In the genomic region with DNA sequence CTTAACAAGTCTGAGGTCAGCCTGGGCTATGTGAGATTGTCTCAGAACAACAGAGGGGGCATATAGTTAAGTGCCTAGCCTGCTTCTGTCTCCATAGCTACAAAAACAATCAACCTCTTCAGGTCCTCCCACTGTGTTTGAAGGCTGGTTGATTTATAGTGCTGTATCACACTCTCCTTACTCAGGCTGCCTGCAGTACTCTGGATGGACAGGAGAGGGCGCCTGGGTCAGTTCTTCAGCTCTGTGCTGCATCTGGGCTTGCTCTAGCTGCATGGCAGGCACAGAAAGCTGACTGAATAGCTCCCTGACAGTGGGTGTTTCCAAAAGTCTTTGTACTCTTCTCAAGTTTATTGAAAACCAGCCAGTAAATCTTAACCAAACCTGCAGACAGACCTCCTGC, we compare ENCODE assay signal across 7 mouse cellular contexts. TPM values are rescaled to one million over a fixed set of nuclear protein-coding genes. Genes with fewer than 3 reads are reported as not detected.
DNase-seq lines count a peak whose midpoint lies in the region; ATAC-seq lines count a peak whose summit lies in the region.

No protein-coding gene starts in this region.

- H3K27me3 ChIP-seq in intestine, embryonic 16.5 days (replicated peaks; ENCODE audit: control insufficient read depth, insufficient read depth, low read length): no peaks in the 10 kb centered on the region
- no peaks in the 10 kb centered on the region for H3K27me3 ChIP-seq in midbrain, embryonic 11.5 days (ENCODE audit: control insufficient read depth, insufficient read depth, low read length)

- H3K36me3 ChIP-seq in intestine, embryonic 16.5 days (ENCODE audit: control insufficient read depth, insufficient read depth, low read length): no peaks in the 10 kb centered on the region
- no peaks in the 10 kb centered on the region for H3K36me3 ChIP-seq in midbrain, embryonic 11.5 days (ENCODE audit: control insufficient read depth, insufficient read depth, low read length)

- no peak overlapping the region for H3K9ac ChIP-seq in intestine, embryonic 16.5 days (ENCODE audit: low read depth, low read length)
- H3K9ac ChIP-seq in midbrain, embryonic 11.5 days (ENCODE audit: low read length): no peak overlapping the region

- peaks cover 31% of the 10 kb centered on the region for H3K4me1 ChIP-seq in intestine, embryonic 16.5 days (ENCODE audit: control insufficient read depth, insufficient read depth, low read length)
- H3K4me1 ChIP-seq in midbrain, embryonic 11.5 days (ENCODE audit: control insufficient read depth, insufficient read depth, low read length): no peaks in the 10 kb centered on the region

- intact Hi-C loops in left cerebral cortex, postnatal 25 days (cut with DNase I): loop anchor here (2.0 kb wide), 3 partner anchors 43 to 103 kb away; a partner anchor contains a TSS

- no peak overlapping the region for H3K4me3 ChIP-seq in intestine, embryonic 16.5 days (ENCODE audit: low read length)
- H3K4me3 ChIP-seq in midbrain, embryonic 11.5 days (ENCODE audit: low read depth, low read length): no peak overlapping the region

- ATAC-seq in intestine, embryonic 16.5 days: peak; percentile 87
- peak; percentile 89 for ATAC-seq in midbrain, embryonic 11.5 days (ENCODE audit: low FRiP score)

- H3K4me2 ChIP-seq in intestine, embryonic 16.5 days (ENCODE audit: low read depth, low read length): no peak overlapping the region
- no peak overlapping the region for H3K4me2 ChIP-seq in midbrain, embryonic 11.5 days

- peak overlapping the region; percentile 62 for H3K27ac ChIP-seq in intestine, embryonic 16.5 days (ENCODE audit: low read length)
- no peak overlapping the region for H3K27ac ChIP-seq in midbrain, embryonic 11.5 days (ENCODE audit: low read depth, low read length)

- H3K9me3 ChIP-seq in intestine, embryonic 16.5 days (ENCODE audit: control insufficient read depth, low read length): no peaks in the 10 kb centered on the region
- H3K9me3 ChIP-seq in midbrain, embryonic 11.5 days (ENCODE audit: control insufficient read depth, low read length): no peaks in the 10 kb centered on the region

- peak; percentile 83 for DNase-seq in adrenal gland, adult 8-10 months
- DNase-seq in embryo, embryonic 9.5 days (ENCODE audit: extremely low spot score): peak; percentile 90
- peak; percentile 79 to 86 for DNase-seq in gastrocnemius, postnatal 4 days (ENCODE audit: low spot score in 2 of 2)
- DNase-seq in left cerebral cortex, postnatal 25 days (ENCODE audit: low spot score in 2 of 2): peak; percentile 91 to 96
- DNase-seq in midbrain, embryonic 11.5 days (ENCODE audit: low spot score, missing footprints): peak; percentile 98
- peak; percentile 92 for DNase-seq in skeletal muscle tissue, adult 2 months (ENCODE audit: low read depth, low spot score)

- 0% methylated on average over 1 of the region's 1 CpGs for WGBS in intestine, embryonic 16.5 days
- 7% methylated on average over 1 of the region's 1 CpGs for WGBS in midbrain, embryonic 11.5 days

RNA-seq across cellular contexts. Expression of a gene that starts 11.3 kb away (rescaled TPM):
- 10 to 100 TPM; 32.4 to 41.5 (median 33.7) TPM for total RNA-seq in adrenal gland, adult 8-10 months (2022)
- total RNA-seq in gastrocnemius, postnatal 4 days (2021): 10 to 100 TPM; 30.7 to 31.3 TPM
- 40.6 and 40.9 TPM in 2 replicates for polyA plus RNA-seq in intestine, embryonic 16.5 days (2015; fragmentation: Nextera tagmentation; extraction: Ambion mirVana)
- total RNA-seq in left cerebral cortex, postnatal 25 days (2021): 10 to 100 TPM; 46.6 to 47.3 TPM
- 42.4 and 44.0 TPM in 2 replicates for polyA plus RNA-seq in midbrain, embryonic 11.5 days (2014; fragmentation: Nextera tagmentation; extraction: Ambion mirVana)

RNA-seq across cellular contexts. Expression of a gene that starts 27.1 kb away (rescaled TPM):
- 10 to 100 TPM in 2 of 4 experiments, 1 to 10 TPM in 2; 5.7 to 15.2 (median 8.2) TPM for total RNA-seq in adrenal gland, adult 8-10 months (2022)
- total RNA-seq in gastrocnemius, postnatal 4 days (2021): 1 to 10 TPM; 2.2 to 2.7 TPM
- polyA plus RNA-seq in intestine, embryonic 16.5 days (2015; fragmentation: Nextera tagmentation; extraction: Ambion mirVana): 1.6 and 2.1 TPM in 2 replicates
- total RNA-seq in left cerebral cortex, postnatal 25 days (2021): 1 to 10 TPM; 3.7 to 4.3 TPM
- 1.5 and 1.7 TPM in 2 replicates for polyA plus RNA-seq in midbrain, embryonic 11.5 days (2014; fragmentation: Nextera tagmentation; extraction: Ambion mirVana)

RNA-seq across cellular contexts. Expression of a gene that starts 32.2 kb away (rescaled TPM):
- 10 to 100 TPM; 44.8 to 70.6 (median 59.1) TPM for total RNA-seq in adrenal gland, adult 8-10 months (2022)
- total RNA-seq in gastrocnemius, postnatal 4 days (2021): 10 to 100 TPM; 65.3 to 71.9 TPM
- polyA plus RNA-seq in intestine, embryonic 16.5 days (2015; fragmentation: Nextera tagmentation; extraction: Ambion mirVana): 106 and 120 TPM in 2 replicates
- total RNA-seq in left cerebral cortex, postnatal 25 days (2021): 10 to 100 TPM; 13.1 to 14.3 TPM
- polyA plus RNA-seq in midbrain, embryonic 11.5 days (2014; fragmentation: Nextera tagmentation; extraction: Ambion mirVana): 46.0 and 46.9 TPM in 2 replicates

RNA-seq across cellular contexts. Expression of a gene that starts 40.4 kb away (rescaled TPM):
- not detected for total RNA-seq in adrenal gland, adult 8-10 months (2022)
- not detected for total RNA-seq in gastrocnemius, postnatal 4 days (2021)
- 0.29 and 0.32 TPM in 2 replicates for polyA plus RNA-seq in intestine, embryonic 16.5 days (2015; fragmentation: Nextera tagmentation; extraction: Ambion mirVana)
- total RNA-seq in left cerebral cortex, postnatal 25 days (2021): under 1 TPM in 1 of 2 experiments, not detected in 1; 0.55 TPM
- polyA plus RNA-seq in midbrain, embryonic 11.5 days (2014; fragmentation: Nextera tagmentation; extraction: Ambion mirVana): 0.18 and 0.50 TPM in 2 replicates

RNA-seq across cellular contexts. Expression of a gene that starts 43.0 kb away (rescaled TPM):
- 10 to 100 TPM in 1 of 4 experiments, 1 to 10 TPM in 3; 3.8 to 15.0 (median 6.8) TPM for total RNA-seq in adrenal gland, adult 8-10 months (2022)
- total RNA-seq in gastrocnemius, postnatal 4 days (2021): 100 to 1,000 TPM; 473 to 501 TPM
- 10.3 and 11.8 TPM in 2 replicates for polyA plus RNA-seq in intestine, embryonic 16.5 days (2015; fragmentation: Nextera tagmentation; extraction: Ambion mirVana)
- total RNA-seq in left cerebral cortex, postnatal 25 days (2021): 100 to 1,000 TPM; 112 TPM
- polyA plus RNA-seq in midbrain, embryonic 11.5 days (2014; fragmentation: Nextera tagmentation; extraction: Ambion mirVana): 48.5 and 53.2 TPM in 2 replicates
